Mouse (Mus musculus): ENCODE data around the gene Cds1. TPM values are rescaled to one million over a fixed set of nuclear protein-coding genes. Genes with fewer than 3 reads are reported as not detected.

Cds1 gene
- total RNA-seq, 2 experiments from 2014 or later, result 57.2 to 58.8 TPM

- DNase-seq (ENCODE audit: low spot score in 2 of 2), result no peak
Observed at GRCm38 (mm10) chr5:101861786-101862571, 97.0 kb downstream of the Cds1 start.

- DNase-seq (ENCODE audit: low spot score in 2 of 2), result no peak
Observed at GRCm38 (mm10) chr5:101862651-101863050, 97.7 kb downstream of the Cds1 start.

GRCm38 (mm10) chr5:101863946-101864345 is 99.0 kb downstream of the Cds1 start:
- DNase-seq (ENCODE audit: low spot score in 2 of 2), result no peak

- DNase-seq (ENCODE audit: low spot score in 2 of 2), result no peak
Observed at GRCm38 (mm10) chr5:101866722-101867121, 101.8 kb downstream of the Cds1 start.

Other genes starting within 250 kb of the Cds1 start
- under 1 TPM; 0.48 to 0.60 TPM for gene Nkx6-1, start 100.1 kb upstream of the Cds1 start, total RNA-seq (2021)